Mouse (Mus musculus): ENCODE data around the gene Capn15.

Capn15 gene

GRCm38 (mm10) chr17:25918037-25918750 lies 67.4 kb downstream of the Capn15 start:
- DNase-seq = no peak

DNA sequence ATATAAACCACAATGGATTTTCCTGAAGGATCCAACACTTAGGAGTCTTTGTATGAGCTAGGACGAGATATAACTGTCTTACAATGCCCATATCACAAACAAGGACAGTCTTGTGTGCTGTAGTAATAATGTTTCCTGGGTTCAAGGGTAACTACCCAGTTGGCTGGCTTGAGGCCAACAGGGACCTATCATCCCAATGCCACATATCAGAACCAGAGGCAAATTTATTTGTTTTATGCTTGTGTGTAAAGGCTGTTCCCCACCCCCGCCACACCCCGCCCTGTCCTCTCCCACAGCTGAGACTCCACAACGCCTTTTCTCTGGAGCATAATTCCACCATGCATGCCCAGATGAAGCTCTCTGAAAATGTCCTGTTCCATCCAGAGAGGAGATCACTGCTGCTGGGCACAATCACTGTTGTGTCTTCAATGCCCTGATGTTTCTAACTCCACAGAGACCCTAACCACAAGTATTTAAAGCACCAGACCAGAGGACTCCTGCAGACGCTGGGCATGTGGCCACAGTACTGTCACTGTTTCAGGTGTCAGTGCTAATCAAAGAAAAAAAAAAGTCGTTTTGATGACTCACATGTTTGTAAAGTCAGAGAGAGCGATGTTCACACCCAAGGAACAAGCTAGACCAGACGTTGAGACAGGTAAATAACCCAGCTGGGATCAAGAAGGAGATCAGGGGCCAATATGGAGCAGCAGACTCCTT lies 68.5 kb downstream of the Capn15 start:
- DNase-seq = no peak

DNA sequence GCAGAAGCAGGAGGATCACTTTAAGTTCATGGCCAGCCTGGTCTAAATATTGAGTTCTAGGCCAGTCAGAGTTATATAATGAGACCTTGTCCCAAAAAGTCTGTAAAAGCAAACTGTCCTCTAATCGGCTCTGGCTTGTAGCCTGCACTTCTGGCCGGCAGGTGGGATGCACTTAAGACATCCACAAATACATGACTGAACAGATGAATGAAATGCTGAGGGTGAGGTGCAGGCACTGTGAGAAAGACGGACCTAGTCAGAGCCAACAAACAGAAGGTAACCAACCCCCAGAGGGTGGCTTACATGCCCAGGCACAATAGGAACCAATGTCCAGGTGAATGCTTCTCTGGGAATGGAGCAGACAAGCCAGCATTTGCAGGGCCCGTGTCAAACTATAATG lies 71.3 kb downstream of the Capn15 start:
- DNase-seq = no peak

- DNase-seq = no peak
These were observed 71.7 kb downstream of the Capn15 start for GRCm38 (mm10) chr17:25913877-25914275.

GRCm38 (mm10) chr17:25913186-25913876 lies 72.3 kb downstream of the Capn15 start:
- DNase-seq = no peak

DNA sequence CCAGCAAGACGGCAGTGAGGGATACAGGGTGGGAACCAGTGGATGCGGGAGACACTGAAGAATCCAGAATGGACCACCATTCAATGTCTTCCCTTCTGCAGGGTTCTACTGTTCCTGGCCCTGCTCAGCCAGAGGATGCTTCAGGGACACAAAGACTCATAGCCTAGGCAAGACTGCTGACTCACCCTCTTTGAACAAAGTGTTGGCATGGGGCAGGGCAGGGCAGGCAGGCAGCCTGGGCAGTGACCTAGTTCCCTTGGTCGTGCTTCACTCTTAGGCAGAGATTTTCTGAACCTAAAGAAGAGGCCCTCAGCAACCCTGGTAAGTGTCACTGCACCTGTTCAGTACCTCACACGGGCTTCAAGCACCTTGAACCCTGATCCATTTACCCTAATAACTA lies 73.8 kb downstream of the Capn15 start:
- peak; percentile 21 for DNase-seq

Data from retina, postnatal 1 day (tissue).